ENCODE assay signal across 13 mouse cellular contexts in the genomic region with DNA sequence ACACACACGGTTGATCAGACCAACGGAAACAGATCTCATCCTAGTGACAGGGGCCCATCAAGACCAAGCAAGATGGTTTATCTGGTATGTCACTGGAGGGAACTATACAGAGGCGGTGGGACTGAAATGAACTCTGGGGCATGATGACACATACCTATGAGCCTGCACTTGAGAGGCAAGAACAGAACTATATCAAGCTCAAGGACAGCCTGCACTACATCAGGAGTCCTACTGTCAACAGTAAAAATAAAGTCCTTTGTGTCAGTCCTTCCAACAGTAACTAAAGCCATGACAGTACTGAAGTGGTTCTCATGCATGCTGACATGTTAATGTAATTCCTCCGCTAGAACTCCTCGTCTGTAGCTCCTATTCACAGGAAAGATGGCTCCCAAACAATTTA.
"Had no signal": no experiment of that assay in that cellular context is flagged by ENCODE, and none has a peak within 500 bp of the region (broad histone marks: within the 10 kb centered on the region; RNA-seq: fewer than 3 reads in every experiment).

No protein-coding gene starts in this region.

- H3K9ac ChIP-seq: limb, embryonic 13.5 days; liver, embryonic 14.5 days; midbrain, embryonic 12.5 days; neural tube, embryonic 13.5 days had no signal

- H3K4me3 ChIP-seq: limb, embryonic 13.5 days; midbrain, embryonic 12.5 days; neural tube, embryonic 13.5 days had no signal

- H3K36me3 ChIP-seq: limb, embryonic 13.5 days; midbrain, embryonic 12.5 days; neural tube, embryonic 13.5 days had no signal

- H3K9me3 ChIP-seq: limb, embryonic 13.5 days; midbrain, embryonic 12.5 days; neural tube, embryonic 13.5 days had no signal

- ATAC-seq: midbrain, embryonic 16.5 days had no signal

- DNase-seq: kidney, postnatal 36 days; left cerebral cortex, postnatal 4 days; lung, adult 18-20 months; retina, postnatal 1 day; right cerebral cortex, postnatal 4 days; spleen, adult 18-20 months; thymus, adult 18-20 months; thymus, postnatal 14 days had no signal

- H3K4me2 ChIP-seq: limb, embryonic 13.5 days; midbrain, embryonic 12.5 days; neural tube, embryonic 13.5 days had no signal

- H3K27ac ChIP-seq: limb, embryonic 13.5 days; liver, embryonic 14.5 days; midbrain, embryonic 12.5 days; neural tube, embryonic 13.5 days had no signal

- H3K27me3 ChIP-seq: limb, embryonic 13.5 days; midbrain, embryonic 12.5 days; neural tube, embryonic 13.5 days had no signal
